Mouse (Mus musculus): ENCODE measurements around the gene Ablim2. TPM values are rescaled to one million over a fixed set of nuclear protein-coding genes. Genes with fewer than 3 reads are reported as not detected.

Ablim2 gene
- polyA plus RNA-seq, 1 experiment, result 3.4 TPM

DNA sequence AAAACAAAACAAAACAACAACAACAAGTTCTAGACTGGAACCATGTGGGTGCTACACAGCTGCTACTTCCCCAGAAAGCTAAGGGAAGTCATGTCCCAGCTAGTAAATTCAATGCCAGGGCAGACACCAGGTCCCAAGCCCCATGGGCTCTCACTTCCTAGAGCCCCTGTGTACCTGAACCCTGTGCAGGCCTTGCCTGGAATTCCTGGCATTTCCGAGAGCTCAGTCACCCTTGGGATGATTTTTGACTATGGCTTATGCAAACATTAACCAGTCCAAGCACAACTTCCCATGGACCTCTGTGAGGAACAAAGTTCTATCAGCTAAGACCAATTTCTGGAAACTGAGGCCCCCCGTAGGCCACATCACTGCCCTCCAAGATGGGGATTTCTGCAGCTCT is 24.2 kb upstream of the Ablim2 start:
- Histone ChIP-seq H3K4me1 (ENCODE audit: control insufficient read depth, insufficient read depth, low read length) (peaks cover 13% of the 10 kb centered on the region), H3K27ac (ENCODE audit: insufficient read depth, low read depth, low read length) (no peak overlapping the region), H3K4me3 (ENCODE audit: insufficient read depth, low read length) (no peak overlapping the region)
- TF ChIP-seq POLR2A (IDR thresholded peaks at IDR 0.05; ENCODE audit: borderline replicate concordance, low read depth, low read length) (no peak), CTCF (IDR thresholded peaks at IDR 0.05; ENCODE audit: low read depth, low read length) (no peak)

DNA sequence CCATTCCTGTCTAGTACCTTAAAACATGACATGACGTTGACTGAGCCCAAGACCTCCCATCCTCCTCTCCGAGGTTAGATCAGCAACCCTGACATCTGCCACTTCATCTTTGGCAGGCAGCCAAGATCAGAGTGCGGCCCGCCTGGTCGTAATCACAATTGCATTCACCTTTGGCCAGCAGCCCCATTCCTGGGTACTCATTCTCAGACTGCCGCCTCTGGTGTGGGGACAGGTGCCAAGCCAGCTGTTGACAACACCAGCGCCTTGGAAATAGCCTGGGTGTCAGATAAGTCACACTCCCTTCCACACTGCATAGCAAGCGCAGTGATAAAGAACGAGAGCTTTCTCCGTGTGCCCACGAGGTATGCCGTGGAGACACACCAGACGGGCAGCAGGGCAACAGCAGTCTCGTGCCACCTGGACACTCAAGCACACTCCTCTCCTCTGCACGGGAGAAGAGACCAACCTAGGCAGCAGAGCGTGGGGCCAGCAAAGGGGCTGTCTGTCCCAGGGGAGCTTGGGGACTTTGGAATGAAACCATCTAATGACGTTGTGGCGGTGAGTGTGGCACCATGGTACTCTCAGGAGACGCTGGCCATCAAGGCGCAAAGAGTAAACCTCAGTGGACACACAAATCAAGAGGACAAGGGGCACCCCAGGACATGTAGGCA is 20.3 kb upstream of the Ablim2 start:
- H3K27ac ChIP-seq (ENCODE audit: insufficient read depth, low read depth, low read length), result no peak overlapping the region
- H3K4me1 ChIP-seq (ENCODE audit: control insufficient read depth, insufficient read depth, low read length), result no peaks in the 10 kb centered on the region
- no peak overlapping the region for H3K4me3 ChIP-seq (ENCODE audit: insufficient read depth, low read length)
- no peak for TF ChIP-seq POLR2A (IDR thresholded peaks at IDR 0.05; ENCODE audit: borderline replicate concordance, low read depth, low read length)
- no peak for TF ChIP-seq CTCF (IDR thresholded peaks at IDR 0.05; ENCODE audit: low read depth, low read length)

DNA sequence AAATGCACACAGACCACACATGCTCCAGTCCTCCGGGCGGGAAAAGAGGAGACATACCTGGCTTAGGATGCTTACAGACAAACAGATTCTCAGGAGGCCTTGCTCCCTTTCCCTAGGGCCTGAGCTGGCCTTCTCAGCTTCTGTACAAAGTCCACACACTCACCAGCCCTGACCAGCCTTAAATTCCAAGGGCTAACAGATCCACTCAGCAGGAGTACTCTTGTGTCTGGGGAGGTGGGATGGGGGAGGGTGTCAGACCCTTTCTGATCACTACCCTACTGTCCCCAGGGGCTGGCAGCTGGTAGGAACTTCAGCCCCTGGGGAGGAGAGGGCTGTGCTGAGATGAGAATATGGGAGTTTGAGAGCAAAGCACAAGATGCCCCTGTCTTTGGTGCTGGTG is 18.7 kb upstream of the Ablim2 start:
- no peaks in the 10 kb centered on the region for H3K4me1 ChIP-seq (ENCODE audit: control insufficient read depth, insufficient read depth, low read length)
- TF ChIP-seq POLR2A (IDR thresholded peaks at IDR 0.05; ENCODE audit: borderline replicate concordance, low read depth, low read length), result no peak

DNA sequence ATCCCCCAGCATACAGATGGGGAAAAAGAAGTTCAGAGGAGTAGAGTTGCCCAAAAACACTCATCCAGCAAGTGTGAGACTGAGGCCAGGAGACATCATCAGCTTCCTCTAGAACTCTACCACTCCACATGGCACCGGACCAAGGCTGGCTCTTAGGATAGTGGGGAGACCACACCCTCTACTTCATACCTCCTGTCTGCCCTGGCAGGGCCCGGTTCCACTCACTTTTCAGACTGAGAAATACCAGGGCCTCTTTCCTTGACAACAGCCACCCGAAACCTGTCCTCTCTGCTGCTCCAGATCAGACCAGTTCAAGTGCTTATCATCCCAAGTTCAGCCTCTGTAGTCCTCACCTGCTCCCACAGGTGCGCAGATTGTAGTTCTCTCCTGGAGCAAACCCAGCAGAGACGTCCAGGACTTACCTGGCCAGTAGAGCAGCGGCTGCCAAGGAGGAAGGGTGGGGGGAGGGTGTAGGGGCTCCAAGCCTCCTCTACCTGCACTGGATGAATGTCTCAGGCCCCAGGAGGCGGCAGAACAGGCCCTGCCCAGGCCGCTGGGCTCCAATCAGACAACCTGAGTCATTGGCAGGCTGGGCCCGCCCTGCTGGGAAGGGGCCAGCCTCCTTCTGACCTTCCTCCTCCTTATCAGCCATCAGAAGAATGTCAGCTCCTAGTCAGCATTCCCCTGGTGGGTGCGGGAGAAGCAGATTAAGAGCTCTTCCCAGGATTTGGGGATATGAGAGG is 18.0 kb upstream of the Ablim2 start, which contains the start of gene Sh3tc1:
Gene Sh3tc1 (minus strand): TSS at position 452 of the 743 bp plus-strand sequence.
- H3K27ac ChIP-seq (ENCODE audit: insufficient read depth, low read depth, low read length), result no peak within 1 kb of the TSS

More for the DNA sequence above, 18.7 kb upstream of the Ablim2 start:
- Histone ChIP-seq H3K4me3 (ENCODE audit: insufficient read depth, low read length) (no peak overlapping the region), H3K27ac (ENCODE audit: insufficient read depth, low read depth, low read length) (no peak overlapping the region)

DNA sequence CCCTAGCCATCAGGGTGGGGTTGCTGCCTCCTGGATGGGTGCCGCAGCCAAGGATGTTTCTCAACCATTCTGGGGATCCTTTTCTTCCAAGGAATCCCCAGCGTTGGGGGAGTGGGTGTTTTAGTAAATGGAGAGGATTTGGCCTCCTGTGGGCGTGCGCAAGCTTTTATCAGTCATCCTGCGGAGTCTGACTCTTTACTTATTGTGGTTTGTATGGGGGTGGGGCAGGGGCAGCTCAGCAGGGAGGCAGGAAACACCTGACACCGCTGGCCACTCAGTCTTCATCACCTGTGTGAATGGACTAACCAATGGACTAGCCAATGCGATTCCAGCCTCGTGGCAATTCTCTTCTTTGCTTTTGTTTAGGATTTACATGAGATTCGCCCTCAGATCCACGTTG is 17.0 kb upstream of the Ablim2 start:
- H3K27ac ChIP-seq (ENCODE audit: insufficient read depth, low read depth, low read length), result no peak overlapping the region
- no peak overlapping the region for H3K4me3 ChIP-seq (ENCODE audit: insufficient read depth, low read length)
- TF ChIP-seq CTCF (IDR thresholded peaks at IDR 0.05; ENCODE audit: low read depth, low read length) (no peak), POLR2A (IDR thresholded peaks at IDR 0.05; ENCODE audit: borderline replicate concordance, low read depth, low read length) (no peak)
- no peaks in the 10 kb centered on the region for H3K4me1 ChIP-seq (ENCODE audit: control insufficient read depth, insufficient read depth, low read length)

More for the DNA sequence above, 18.0 kb upstream of the Ablim2 start, which contains the start of gene Sh3tc1:
- no peak within 1 kb of the TSS for H3K4me3 ChIP-seq (ENCODE audit: insufficient read depth, low read length)
- H3K4me1 ChIP-seq (ENCODE audit: control insufficient read depth, insufficient read depth, low read length), result no peaks in the 10 kb centered on the region
- TF ChIP-seq CTCF (IDR thresholded peaks at IDR 0.05; ENCODE audit: low read depth, low read length), result no peak
- TF ChIP-seq POLR2A (IDR thresholded peaks at IDR 0.05; ENCODE audit: borderline replicate concordance, low read depth, low read length), result no peak

DNA sequence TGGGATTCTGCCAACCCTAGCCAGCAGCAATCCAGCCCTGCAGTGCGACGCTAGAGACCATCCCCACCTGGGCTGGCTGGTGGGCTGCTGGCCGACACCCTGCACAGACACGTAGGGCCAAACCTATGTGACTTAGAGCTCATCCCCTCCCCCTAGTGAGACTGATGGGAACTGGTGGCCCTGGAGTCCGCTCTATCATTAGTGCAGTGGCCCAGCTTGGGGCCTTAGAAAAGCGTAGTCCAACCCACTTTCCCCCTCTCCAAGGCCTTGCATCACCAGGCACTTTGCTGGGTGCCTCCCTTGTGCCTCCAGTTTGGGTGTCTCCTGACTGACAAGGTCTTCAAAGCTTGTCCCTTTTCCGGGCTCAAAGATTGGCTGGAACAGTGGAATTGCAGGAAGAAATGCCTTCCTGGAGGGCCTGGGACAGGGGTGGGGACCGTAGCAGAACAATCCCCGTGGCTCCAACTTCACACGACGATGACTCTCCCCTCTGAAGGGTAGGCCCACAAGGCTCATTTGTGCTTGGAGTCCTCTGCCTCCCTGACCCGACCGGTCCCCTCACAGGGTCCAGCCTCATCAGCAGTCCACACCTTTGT is 16.4 kb upstream of the Ablim2 start:
- no peak overlapping the region for H3K4me3 ChIP-seq (ENCODE audit: insufficient read depth, low read length)
- H3K27ac ChIP-seq (ENCODE audit: insufficient read depth, low read depth, low read length), result no peak overlapping the region
- TF ChIP-seq CTCF (IDR thresholded peaks at IDR 0.05; ENCODE audit: low read depth, low read length) (no peak), POLR2A (IDR thresholded peaks at IDR 0.05; ENCODE audit: borderline replicate concordance, low read depth, low read length) (no peak)
- H3K4me1 ChIP-seq (ENCODE audit: control insufficient read depth, insufficient read depth, low read length), result no peaks in the 10 kb centered on the region

DNA sequence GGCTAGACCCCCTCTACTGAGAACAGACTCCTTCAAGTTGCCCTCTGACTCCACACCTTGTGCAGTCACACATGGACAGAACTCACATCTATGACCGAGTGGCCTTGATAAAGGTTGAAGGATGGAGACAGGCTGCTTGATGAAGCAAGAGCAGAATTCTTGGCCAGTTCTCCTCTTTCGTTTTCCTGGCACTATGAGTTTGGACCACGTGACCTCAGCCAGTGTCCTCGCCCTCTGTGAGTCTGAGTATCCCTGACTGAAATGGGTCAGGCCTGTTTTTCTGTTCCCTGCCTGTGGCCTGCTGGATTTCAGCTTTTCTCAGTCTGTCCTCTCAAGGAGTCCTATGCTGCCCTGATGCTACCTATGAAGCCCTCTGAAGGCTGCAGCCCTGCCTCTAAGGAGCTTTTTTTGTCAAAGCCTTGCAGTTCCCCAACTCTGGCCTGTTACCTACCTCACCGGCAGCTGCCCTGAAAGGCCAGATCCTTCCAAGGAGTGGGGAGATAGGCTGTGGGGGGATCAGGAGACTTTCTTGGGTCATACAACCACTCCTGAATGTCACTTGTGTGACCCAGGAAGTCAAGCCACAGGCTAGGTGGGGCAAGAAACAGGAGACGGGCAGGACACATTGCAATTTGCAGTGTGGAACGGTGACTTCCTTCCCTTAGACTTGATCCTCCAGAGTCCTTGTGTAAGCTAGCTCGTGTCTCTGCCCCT is 14.3 kb upstream of the Ablim2 start:
- no peak overlapping the region for H3K27ac ChIP-seq (ENCODE audit: insufficient read depth, low read depth, low read length)

DNA sequence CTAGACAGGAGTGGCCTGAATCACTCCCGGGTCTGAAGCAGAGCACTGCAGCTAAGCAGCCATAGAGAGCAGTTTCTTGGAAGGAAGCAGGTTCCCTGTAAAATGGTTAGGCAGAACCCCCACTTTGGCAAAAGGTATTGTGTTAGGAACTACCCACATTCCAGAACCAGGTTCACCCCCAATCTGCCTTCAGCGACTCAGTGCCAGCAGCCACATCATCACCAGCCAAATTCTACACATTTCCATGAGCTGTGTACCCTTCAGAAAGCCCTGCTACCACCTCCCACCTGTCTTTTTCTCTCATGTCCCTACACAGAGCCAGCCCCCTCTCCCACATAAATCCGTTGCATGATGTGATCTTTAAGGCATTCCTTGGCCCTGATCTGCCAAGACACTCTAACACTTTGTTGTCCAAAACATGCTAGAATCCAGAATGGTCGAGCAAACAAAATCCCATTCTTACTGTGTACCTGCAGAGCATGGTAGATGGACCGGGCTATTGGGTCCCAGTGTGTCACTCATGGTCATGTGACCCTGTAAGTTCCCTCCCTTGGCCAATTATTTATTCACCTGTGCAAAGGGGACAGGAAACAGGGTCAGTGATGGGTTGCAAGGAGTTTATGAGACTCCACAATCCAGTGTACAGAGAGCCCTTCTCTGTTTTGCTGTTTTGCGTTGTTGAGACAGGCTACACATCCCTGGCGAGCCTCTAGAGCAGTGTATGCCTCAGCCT is 13.5 kb upstream of the Ablim2 start:
- H3K4me1 ChIP-seq (ENCODE audit: control insufficient read depth, insufficient read depth, low read length), result peaks cover 4% of the 10 kb centered on the region; the same call in 1 of the 2 replicates
- no peak overlapping the region for H3K4me3 ChIP-seq (ENCODE audit: insufficient read depth, low read length)
- no peak overlapping the region for H3K27ac ChIP-seq (ENCODE audit: insufficient read depth, low read depth, low read length)
- TF ChIP-seq POLR2A (IDR thresholded peaks at IDR 0.05; ENCODE audit: borderline replicate concordance, low read depth, low read length), result no peak
- no peak for TF ChIP-seq CTCF (IDR thresholded peaks at IDR 0.05; ENCODE audit: low read depth, low read length)

More for the DNA sequence above, 14.3 kb upstream of the Ablim2 start:
- Histone ChIP-seq H3K4me3 (ENCODE audit: insufficient read depth, low read length) (no peak overlapping the region), H3K4me1 (ENCODE audit: control insufficient read depth, insufficient read depth, low read length) (peaks cover 4% of the 10 kb centered on the region; the same call in 1 of the 2 replicates)
- no peak for TF ChIP-seq CTCF (IDR thresholded peaks at IDR 0.05; ENCODE audit: low read depth, low read length)
- no peak for TF ChIP-seq POLR2A (IDR thresholded peaks at IDR 0.05; ENCODE audit: borderline replicate concordance, low read depth, low read length)

DNA sequence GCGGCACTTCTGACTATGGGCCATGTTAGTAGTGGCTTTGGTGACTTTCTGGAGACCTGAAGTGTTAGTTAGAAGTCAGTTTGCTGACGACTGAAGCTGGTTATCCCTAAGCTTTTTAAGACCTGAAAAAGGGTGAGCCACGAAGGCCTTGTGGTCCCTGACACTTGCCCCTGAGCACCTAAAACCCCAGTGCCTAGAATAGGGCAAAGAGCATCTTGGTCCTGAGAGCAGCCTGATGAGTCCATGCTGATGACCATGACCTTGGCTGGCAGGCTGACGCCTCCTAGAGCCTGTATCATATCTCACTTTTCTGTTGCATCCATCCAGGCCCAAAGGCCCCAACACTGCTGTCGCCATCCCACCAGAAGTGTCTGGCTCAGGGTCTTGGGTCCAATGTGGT is 12.3 kb upstream of the Ablim2 start:
- TF ChIP-seq POLR2A (IDR thresholded peaks at IDR 0.05; ENCODE audit: borderline replicate concordance, low read depth, low read length), result no peak
- TF ChIP-seq CTCF (IDR thresholded peaks at IDR 0.05; ENCODE audit: low read depth, low read length), result no peak
- H3K4me1 ChIP-seq (ENCODE audit: control insufficient read depth, insufficient read depth, low read length), result peaks cover 4% of the 10 kb centered on the region; the same call in 1 of the 2 replicates

More for the DNA sequence above, 12.3 kb upstream of the Ablim2 start:
- Histone ChIP-seq H3K27ac (ENCODE audit: insufficient read depth, low read depth, low read length) (no peak overlapping the region), H3K4me3 (ENCODE audit: insufficient read depth, low read length) (no peak overlapping the region)
